Mouse (Mus musculus) spleen, embryonic (tissue): ENCODE results near the gene Ctps2.

Experiments
- CTCF ChIA-PET: fragments of 350-600 bp; sonication (Branson Sonifier 250); formaldehyde crosslinking; loops from one replicate; lab custom pipeline; 2022; lab: Charles Lee

Ctps2 gene

GRCm38 (mm10) chrX:162976194-162976593 lies 75.2 kb downstream of the Ctps2 start:
- CTCF ChIA-PET, result no interaction called here

GRCm38 (mm10) chrX:162986876-162987495 lies 85.9 kb downstream of the Ctps2 start:
- CTCF ChIA-PET, result no interaction called here

GRCm38 (mm10) chrX:162991396-162991795 lies 90.4 kb downstream of the Ctps2 start:
- CTCF ChIA-PET, result no interaction called here

- CTCF ChIA-PET, result no interaction called here
Observed at GRCm38 (mm10) chrX:162992121-162992520, 91.1 kb downstream of the Ctps2 start.

DNA sequence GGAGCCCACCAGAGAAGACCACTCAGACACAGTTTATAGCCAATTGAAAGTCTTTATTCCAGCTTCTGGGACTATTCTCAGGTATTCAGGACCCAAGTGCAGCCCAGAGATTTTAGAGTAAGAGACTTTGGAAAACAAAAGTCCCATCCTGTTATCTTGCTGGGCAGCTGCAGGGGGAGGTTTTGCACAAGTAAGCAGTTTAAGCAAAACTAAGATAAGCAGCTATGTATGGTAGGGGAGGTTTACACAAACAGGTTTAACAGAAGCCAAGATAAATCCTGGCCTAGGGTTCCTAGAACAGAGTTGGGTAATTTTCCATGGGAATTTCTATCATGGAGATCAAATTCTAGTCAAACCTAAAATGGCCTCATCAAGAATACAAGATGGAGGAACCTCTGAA lies 126.8 kb downstream of the Ctps2 start:
- CTCF ChIA-PET, result no interaction called here

GRCm38 (mm10) chrX:163038767-163039166 lies 137.7 kb downstream of the Ctps2 start:
- CTCF ChIA-PET, result no interaction called here

DNA sequence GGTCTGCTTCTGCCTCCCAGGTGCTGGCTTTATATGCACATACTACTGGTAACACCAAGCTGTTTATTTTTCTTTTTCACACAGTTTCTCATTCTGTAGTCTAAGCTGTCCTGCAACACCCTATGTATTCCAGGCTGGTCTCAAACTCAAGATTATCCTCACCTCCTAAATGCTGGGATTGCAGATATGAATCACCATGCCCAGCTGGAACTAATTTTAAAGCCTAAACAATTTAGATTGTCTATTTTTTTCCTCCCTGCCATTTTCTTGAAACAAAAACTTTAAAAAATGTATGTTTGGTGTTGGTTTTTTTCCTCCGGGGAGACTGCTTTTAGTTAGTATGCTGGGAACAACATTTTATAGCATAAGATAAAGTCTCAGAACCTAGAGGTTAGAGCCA lies 141.7 kb downstream of the Ctps2 start:
- CTCF ChIA-PET, result no interaction called here

DNA sequence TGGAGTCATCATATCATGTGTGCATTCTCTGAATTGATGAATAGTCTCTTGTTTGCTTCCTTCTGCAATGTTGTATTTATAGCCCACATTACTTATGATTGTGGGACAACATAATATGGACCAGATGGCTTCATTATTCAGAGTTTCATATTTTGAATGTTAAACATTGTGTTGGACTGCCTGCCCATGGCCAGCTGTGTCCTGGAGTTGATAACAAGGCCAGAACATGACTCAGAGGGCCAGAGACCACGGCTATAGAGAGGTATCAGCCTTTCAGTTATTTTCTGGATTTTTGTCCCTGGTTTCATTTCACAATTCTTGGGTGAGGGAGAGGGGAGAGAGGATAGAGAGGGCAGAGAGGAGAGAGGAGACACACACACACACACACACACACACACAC lies 162.9 kb downstream of the Ctps2 start:
- CTCF ChIA-PET, result no interaction called here
